Mouse (Mus musculus) testis, postnatal 14 days (tissue): ENCODE measurements around the gene Pola2.

Source experiments
- DNase-seq: peaks from one replicate; pipeline ENCODE4 v3.0.0; 2021; ENCODE audit warnings: low spot score

Pola2 gene

DNA sequence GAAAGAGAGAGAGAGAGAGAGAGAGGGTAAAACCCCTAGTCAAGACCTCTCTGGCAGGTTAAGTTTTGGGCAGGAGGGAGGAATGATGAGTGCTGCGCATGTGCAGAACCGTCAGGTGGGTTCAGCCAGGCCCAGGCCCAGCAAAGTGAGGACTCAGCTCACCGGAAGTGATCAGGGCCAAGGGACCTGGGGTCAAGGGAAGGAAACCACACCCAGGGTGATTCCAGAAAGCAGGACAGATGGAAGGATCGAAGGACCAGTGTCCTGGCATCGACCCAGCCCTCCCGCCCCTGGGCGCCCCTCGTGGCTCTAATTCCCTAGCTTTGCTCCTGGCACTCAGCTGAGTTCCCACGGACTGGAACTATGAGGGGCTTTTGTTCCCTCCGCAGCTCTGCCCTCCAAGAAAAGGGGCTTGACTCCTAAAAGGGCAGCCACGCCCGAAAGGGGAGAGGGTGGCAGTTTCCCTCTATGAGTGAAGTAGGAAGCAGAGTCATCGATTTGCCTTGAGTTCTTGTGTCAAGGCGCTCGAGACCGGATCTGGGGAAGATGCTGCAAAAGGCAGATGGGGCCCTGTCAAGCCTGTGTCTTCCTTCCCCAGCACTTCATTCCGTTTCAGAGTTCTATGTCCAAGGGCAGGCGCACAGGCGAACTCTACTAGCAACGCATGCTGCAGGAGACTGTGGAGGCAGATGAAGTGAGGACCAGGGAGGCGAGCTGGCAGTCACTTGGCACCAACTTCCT lies 26.7 kb downstream of the Pola2 start:
- DNase-seq = no peak

GRCm38 (mm10) chr19:5935691-5936090 lies 28.3 kb downstream of the Pola2 start:
- no peak for DNase-seq

- peak; percentile 63 for DNase-seq
Measured at GRCm38 (mm10) chr19:5935266-5935665, 28.7 kb downstream of the Pola2 start.

GRCm38 (mm10) chr19:5929634-5930596 lies 34.1 kb downstream of the Pola2 start:
- DNase-seq = no peak

DNA sequence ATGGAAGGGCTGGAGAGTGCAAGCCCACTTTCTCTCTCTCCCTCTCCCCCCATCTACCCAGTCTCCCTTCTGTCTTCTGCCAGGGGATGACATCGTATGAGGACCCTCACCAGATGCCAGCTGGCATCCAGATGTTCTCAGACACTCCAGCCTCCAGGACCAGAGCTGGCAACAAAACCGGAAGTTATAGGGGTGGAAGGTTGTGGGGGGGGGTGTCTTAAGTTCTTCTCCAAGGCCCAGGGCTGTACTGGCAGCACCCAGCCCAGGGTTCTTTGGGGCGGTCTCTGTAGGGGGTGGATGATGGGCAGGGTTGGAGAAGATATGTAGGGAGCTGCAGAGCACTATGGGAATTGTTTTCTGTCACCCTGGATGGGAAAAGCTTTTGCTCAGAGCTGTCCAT lies 35.5 kb downstream of the Pola2 start:
- no peak for DNase-seq

- DNase-seq = no peak
Measured at GRCm38 (mm10) chr19:5928104-5928503, 35.9 kb downstream of the Pola2 start.

GRCm38 (mm10) chr19:5927532-5927931 lies 36.5 kb downstream of the Pola2 start:
- DNase-seq = no peak

- DNase-seq = no peak
Measured at GRCm38 (mm10) chr19:5927026-5927425, 37.0 kb downstream of the Pola2 start.

GRCm38 (mm10) chr19:5925311-5925855 lies 38.6 kb downstream of the Pola2 start:
- no peak for DNase-seq

GRCm38 (mm10) chr19:5924713-5925093 lies 39.3 kb downstream of the Pola2 start, which contains the start of gene Cdc42ep2:
Gene Cdc42ep2, minus strand, starts transcription at chr19:5924816.
- DNase-seq = peak; percentile 92

DNA sequence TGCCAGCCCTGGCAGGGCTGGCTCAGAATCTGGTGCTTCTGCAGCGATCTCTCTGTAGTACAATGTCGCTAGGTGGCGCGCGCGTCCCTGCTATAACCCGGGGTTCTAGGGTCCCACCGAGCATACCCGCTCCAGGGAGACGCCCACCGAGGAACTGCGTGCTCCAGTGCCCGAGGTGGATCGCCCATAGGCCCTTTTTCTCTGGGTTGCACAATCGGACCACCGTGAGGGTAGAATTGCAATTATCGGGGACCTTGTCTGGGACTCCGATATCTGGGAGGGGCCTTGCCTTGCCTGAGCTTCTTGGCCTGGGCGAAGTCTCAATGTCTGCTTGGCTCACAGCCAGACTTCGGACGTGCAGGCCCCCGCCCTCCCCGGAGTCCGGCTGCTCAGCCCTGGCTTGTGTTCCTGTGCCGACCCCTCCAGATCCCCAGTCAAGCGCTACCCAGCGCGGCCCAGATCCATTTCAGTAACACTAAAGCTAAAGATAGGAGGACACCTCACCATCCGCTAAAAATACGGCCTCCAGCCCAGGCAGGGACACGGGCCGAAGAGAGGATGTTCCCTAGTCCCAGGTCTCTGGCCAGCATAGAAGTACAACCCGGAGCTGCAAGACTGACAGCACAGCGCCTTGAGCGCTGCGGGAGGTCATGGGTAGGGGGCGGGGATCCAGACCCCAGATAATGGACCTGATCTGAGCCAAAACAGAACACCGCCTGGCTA lies 39.9 kb downstream of the Pola2 start:
- DNase-seq = peak; percentile 84

- no peak for DNase-seq
Measured at GRCm38 (mm10) chr19:5922963-5923362, 41.0 kb downstream of the Pola2 start.

- no peak for DNase-seq
Measured at GRCm38 (mm10) chr19:5922119-5922942, 41.7 kb downstream of the Pola2 start.

- no peak for DNase-seq
Measured at GRCm38 (mm10) chr19:5921715-5922114, 42.3 kb downstream of the Pola2 start.

DNA sequence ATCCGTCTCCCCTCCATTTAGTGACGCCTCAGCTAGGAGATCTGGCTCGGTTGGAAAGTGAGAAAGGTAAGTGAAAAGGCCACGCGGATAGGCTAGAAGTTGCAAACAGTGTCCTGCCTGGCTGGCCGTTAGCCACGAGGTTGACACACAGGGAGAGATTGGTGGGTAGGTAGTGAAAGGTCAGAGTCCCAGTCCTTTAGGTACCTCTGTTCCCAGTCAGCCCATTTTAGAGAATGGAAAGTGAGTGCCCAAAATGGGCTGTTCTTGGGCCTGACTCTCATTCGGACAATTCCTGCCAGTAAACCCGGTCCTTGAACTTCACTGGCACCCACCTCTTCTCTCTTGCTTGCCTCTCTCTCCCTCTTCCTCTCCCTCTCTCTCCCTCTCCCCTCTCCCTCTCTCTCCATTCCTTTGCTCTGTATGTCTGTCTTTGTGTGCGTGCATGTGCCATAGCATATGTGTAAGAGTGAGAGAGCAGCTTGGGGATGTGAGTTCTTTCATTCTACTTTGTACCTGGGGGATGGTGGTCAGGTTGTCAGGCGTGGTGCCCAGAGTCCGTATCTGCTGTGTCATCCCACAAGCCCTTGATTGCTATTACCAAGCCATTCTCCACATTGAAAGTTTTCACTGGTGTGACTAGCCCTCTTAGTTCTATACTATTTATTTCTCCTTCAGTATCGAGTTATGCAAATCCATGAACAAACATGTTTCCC lies 50.8 kb downstream of the Pola2 start, which contains the start of gene Dpf2:
TSS of gene Dpf2 (minus strand) at position 4 of the 713 bp plus-strand sequence.
- no peak for DNase-seq

DNA sequence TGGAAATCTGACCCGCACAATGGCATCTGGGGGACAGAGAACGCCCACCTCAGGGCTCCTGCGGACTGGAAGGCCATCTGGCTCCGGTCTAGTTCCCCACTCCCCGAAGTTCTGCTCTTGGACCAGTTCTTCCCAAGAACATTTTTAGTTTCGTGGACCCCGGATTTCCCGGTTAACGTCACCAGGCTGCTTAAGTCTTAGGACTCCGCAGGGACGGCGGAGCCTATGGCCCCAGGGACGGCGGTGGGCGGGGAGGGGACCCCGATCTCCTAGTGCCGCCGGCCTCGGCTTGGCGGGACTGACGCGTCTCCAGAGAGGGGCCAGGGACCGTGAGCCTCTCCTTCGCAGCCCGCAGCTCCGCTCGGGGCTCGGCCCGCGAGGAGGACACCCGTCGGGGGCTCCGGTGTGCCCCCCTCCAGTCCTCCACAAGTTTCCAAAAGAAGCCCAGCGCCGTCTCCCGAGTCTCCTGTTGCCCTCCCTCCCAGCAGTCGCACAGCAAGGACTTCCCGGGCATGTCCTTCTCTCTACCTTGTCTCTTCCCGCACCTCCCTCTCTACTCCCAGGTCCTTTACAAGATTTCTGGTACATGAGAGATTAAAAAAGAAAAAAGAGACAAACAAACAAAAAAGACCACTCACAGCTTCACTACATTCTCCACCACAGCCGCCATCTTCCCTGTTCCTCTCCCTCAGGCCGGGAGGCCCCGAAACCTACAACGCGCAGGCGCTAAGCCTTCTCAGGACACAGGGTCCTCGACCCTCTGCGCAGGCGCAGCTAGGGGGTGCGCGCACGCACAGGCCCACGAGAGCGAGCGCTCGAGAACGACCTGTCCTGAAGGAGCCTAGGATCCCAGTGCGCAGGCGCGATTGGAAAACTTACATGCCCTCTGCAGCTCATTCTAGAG lies 51.6 kb downstream of the Pola2 start:
- peak; percentile 99 for DNase-seq

DNA sequence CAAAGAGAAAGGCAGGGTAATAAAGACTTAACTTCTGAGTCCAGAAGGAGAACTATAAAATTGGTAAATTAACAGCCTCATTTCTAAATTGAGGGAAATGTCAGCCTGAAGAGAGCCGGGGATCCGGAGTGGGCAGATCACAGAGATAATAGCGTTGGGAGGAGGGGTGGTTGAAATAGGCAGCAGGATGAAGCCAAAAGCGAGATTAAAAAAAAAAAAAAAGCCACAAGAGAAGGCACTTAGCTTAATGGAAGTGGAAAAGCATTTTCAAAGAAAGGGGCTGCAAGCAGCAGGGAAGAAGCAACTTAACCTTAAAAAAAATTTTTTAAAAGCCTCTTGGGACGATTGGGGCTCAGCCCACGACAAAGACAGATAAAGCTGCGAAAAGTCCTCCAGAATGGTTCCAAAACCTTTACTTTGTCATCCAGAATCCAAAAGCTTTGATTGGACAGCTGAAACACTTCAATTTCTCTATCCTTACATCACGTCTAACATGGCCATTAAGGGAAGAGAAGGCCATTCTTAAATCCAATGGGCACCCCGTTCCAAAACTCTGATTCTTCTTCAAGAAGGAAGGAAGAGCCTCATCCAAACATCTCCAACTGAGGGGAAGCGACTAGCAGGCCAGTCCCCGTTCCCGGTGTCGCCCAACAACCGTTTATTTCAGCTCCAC lies 52.4 kb downstream of the Pola2 start:
- DNase-seq = no peak

GRCm38 (mm10) chr19:5910221-5910620 lies 53.8 kb downstream of the Pola2 start:
- DNase-seq = no peak

DNA sequence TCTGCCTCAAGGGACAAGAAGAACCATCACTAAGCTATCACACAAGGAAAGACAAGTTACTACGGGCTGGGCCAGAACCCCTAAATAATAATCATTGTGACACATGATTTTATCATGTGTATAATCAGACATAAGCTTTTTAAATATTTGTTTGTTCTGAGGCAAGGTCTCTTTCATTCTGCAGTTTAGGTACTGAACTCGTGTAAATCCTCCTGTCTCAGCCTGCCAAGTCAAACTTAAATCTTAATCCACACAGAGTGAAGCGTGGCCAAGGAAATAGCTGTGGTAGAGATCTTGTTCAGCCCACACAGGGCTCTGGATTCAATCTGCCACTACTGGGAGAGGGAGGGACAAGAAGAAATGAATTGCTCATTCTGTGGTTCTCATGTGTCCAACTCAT lies 56.7 kb downstream of the Pola2 start:
- DNase-seq = no peak
